8 mouse cellular contexts compared by ENCODE assay signal in the genomic region with DNA sequence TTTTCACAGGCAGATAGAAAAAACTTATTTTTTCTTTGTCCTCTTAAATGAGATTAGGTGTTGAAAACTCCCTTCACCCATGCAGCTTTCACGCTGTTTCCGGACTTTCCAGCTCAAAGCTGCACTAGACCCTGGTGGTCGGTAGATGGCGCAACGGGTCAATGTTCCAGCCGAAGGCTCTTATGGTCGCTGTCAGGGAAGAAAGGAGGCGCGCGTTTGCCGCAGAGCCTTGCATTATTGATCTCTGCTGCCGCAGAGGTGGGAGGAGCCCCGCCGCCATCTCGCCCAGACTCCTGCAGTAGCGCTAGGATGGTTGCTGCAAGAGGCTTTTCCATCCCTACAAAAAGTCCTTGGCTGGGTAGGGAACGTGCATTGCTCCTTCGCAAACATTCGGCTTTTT. TPM values are rescaled to one million over a fixed set of nuclear protein-coding genes. Genes with fewer than 3 reads are reported as not detected.
DNase-seq lines count a peak whose midpoint lies in the region; ATAC-seq and TF ChIP-seq lines count a peak whose summit lies in the region.

No protein-coding gene starts in this region.

- H3K4me2 ChIP-seq in embryonic facial prominence, embryonic 15.5 days (replicated peaks), result peak overlapping the region; percentile 84
- peak overlapping the region; percentile 79 for H3K4me2 ChIP-seq in limb, embryonic 14.5 days (replicated peaks; ENCODE audit: low read depth, low read length, severe bottlenecking)
- H3K4me2 ChIP-seq in midbrain, postnatal 0 days (ENCODE audit: low read depth, low read length, poor library complexity, severe bottlenecking), result peak overlapping the region; percentile 63

- no peaks in the 10 kb centered on the region for H3K27me3 ChIP-seq in embryonic facial prominence, embryonic 15.5 days
- H3K27me3 ChIP-seq in limb, embryonic 14.5 days (ENCODE audit: control insufficient read depth, insufficient read depth, low read length), result no peaks in the 10 kb centered on the region
- no peaks in the 10 kb centered on the region for H3K27me3 ChIP-seq in midbrain, postnatal 0 days (ENCODE audit: insufficient read depth, low read length)

- no peaks in the 10 kb centered on the region for H3K9me3 ChIP-seq in embryonic facial prominence, embryonic 15.5 days (replicated peaks)
- H3K9me3 ChIP-seq in limb, embryonic 14.5 days (ENCODE audit: control insufficient read depth, low read length), result no peaks in the 10 kb centered on the region
- H3K9me3 ChIP-seq in midbrain, postnatal 0 days (ENCODE audit: low read length), result no peaks in the 10 kb centered on the region

- peak; percentile 94 for DNase-seq in 416B (ENCODE audit: low read depth)
- peak; percentile 90 for DNase-seq in heart, adult 8-10 months (ENCODE audit: low spot score)
- peak; percentile 92 for DNase-seq in kidney, adult 9 months
- peak; percentile 94 for DNase-seq in limb, embryonic 14.5 days (ENCODE audit: low spot score)
- peak; percentile 96 for DNase-seq in midbrain, postnatal 0 days (ENCODE audit: low spot score)
- DNase-seq in spleen, postnatal 14 days (ENCODE audit: low spot score in 2 of 2), result peak; percentile 77 to 84

- peak; percentile 95 for TF ChIP-seq CTCF in bone marrow, adult 2 months (IDR thresholded peaks at IDR 0.05; ENCODE audit: control insufficient read depth, insufficient read depth, low read length)
- peak; percentile 99 for TF ChIP-seq CTCF in midbrain, postnatal 0 days (IDR thresholded peaks at IDR 0.05)

- H3K36me3 ChIP-seq in embryonic facial prominence, embryonic 15.5 days, result no peaks in the 10 kb centered on the region
- no peaks in the 10 kb centered on the region for H3K36me3 ChIP-seq in limb, embryonic 14.5 days (ENCODE audit: control insufficient read depth, insufficient read depth, low read length)
- H3K36me3 ChIP-seq in midbrain, postnatal 0 days (ENCODE audit: insufficient read depth, low read length), result no peaks in the 10 kb centered on the region

- H3K9ac ChIP-seq in embryonic facial prominence, embryonic 15.5 days, result 0 out of 2 replicates have a peak overlapping the region, but pooled peaks have one; percentile 12
- peak overlapping the region; percentile 25; the same call in 1 of the 2 replicates for H3K9ac ChIP-seq in limb, embryonic 14.5 days (ENCODE audit: low read depth, low read length, severe bottlenecking)
- H3K9ac ChIP-seq in midbrain, postnatal 0 days (replicated peaks; ENCODE audit: low read length, poor library complexity, severe bottlenecking), result peak overlapping the region; percentile 74

- WGBS in bone marrow, adult 2 months, result under 1% methylated on average over 19 of the region's 19 CpGs
- 1% methylated on average over 19 of the region's 19 CpGs for WGBS in embryonic facial prominence, embryonic 15.5 days
- under 1% methylated on average over 19 of the region's 19 CpGs for WGBS in limb, embryonic 14.5 days
- WGBS in midbrain, postnatal 0 days, result under 1% methylated on average over 19 of the region's 19 CpGs

- H3K4me3 ChIP-seq in bone marrow, adult 2 months (replicated peaks; ENCODE audit: control insufficient read depth, low read depth, low read length), result peak overlapping the region; percentile 70
- peak overlapping the region; percentile 51 for H3K4me3 ChIP-seq in embryonic facial prominence, embryonic 15.5 days (replicated peaks)
- peak overlapping the region; percentile 43 for H3K4me3 ChIP-seq in limb, embryonic 14.5 days (replicated peaks; ENCODE audit: low read length)
- H3K4me3 ChIP-seq in midbrain, postnatal 0 days (ENCODE audit: low read depth, low read length), result peak overlapping the region; percentile 38

- peak; percentile 86 for ATAC-seq in embryonic facial prominence, embryonic 15.5 days (ENCODE audit: insufficient number of reproducible peaks, low FRiP score, low TSS enrichment, low read depth)
- peak; percentile 87 for ATAC-seq in limb, embryonic 14.5 days (ENCODE audit: low FRiP score, low read depth)
- peak; percentile 93 for ATAC-seq in midbrain, postnatal 0 days (ENCODE audit: low FRiP score)

- H3K27ac ChIP-seq in bone marrow, adult 2 months (ENCODE audit: control insufficient read depth, insufficient read depth, low read depth, low read length, poor library complexity), result peak overlapping the region; percentile 77
- peak overlapping the region; percentile 92 for H3K27ac ChIP-seq in embryonic facial prominence, embryonic 15.5 days (replicated peaks)
- H3K27ac ChIP-seq in limb, embryonic 14.5 days (replicated peaks; ENCODE audit: low read depth, low read length), result peak overlapping the region; percentile 70
- H3K27ac ChIP-seq in midbrain, postnatal 0 days (ENCODE audit: low read depth, low read length), result peak overlapping the region; percentile 99

- peak; percentile 43; the same call in 1 of the 2 replicates for TF ChIP-seq POLR2A in bone marrow, adult 2 months (IDR thresholded peaks at IDR 0.05; ENCODE audit: borderline replicate concordance, control insufficient read depth, low read depth, low read length)
- TF ChIP-seq POLR2A in limb, embryonic 14.5 days (IDR thresholded peaks at IDR 0.05; ENCODE audit: borderline replicate concordance, extremely low read depth, insufficient read depth, insufficient read length), result no peak

- H3K4me1 ChIP-seq in bone marrow, adult 2 months (ENCODE audit: control insufficient read depth, insufficient read depth, low read length), result peaks cover 3% of the 10 kb centered on the region; the same call in 1 of the 2 replicates
- H3K4me1 ChIP-seq in embryonic facial prominence, embryonic 15.5 days, result peaks cover 46% of the 10 kb centered on the region
- 0 out of 2 replicates have a peak, but pooled peaks cover 23% of the 10 kb centered on the region for H3K4me1 ChIP-seq in limb, embryonic 14.5 days (ENCODE audit: control insufficient read depth, insufficient read depth, low read length)
- peaks cover 9% of the 10 kb centered on the region for H3K4me1 ChIP-seq in midbrain, postnatal 0 days (ENCODE audit: insufficient read depth, low read length)

RNA-seq across cellular contexts. Expression of a gene that starts 7.5 kb away (rescaled TPM):
- not detected in 2 replicates for polyA plus RNA-seq in bone marrow, adult 2 months (2011; ENCODE audit: insufficient read depth, insufficient read length, low replicate concordance, missing spikeins)
- 0.61 and 0.62 TPM in 2 replicates for polyA plus RNA-seq in embryonic facial prominence, embryonic 15.5 days (2015; fragmentation: Nextera tagmentation; extraction: Ambion mirVana)
- not detected for total RNA-seq in heart, adult 8-10 months (2022)
- polyA plus RNA-seq in limb, embryonic 14.5 days (2012; rRNA removed), result 2.0 and 2.5 TPM in 2 replicates
- 0.90 and 1.3 TPM in 2 replicates for polyA plus RNA-seq in limb, embryonic 14.5 days (2014; fragmentation: Nextera tagmentation; extraction: Ambion mirVana)
- 0.38 and 0.93 TPM in 2 replicates for total RNA-seq in midbrain, postnatal 0 days (2014; rRNA removed)
- polyA plus RNA-seq in midbrain, postnatal 0 days (2015; fragmentation: Nextera tagmentation; extraction: Ambion mirVana), result 0.32 and 0.37 TPM in 2 replicates

RNA-seq across cellular contexts. Expression of a gene that starts 37.4 kb away (rescaled TPM):
- polyA plus RNA-seq in bone marrow, adult 2 months (2011; ENCODE audit: insufficient read depth, insufficient read length, low replicate concordance, missing spikeins), result 2.2 and 3.7 TPM in 2 replicates
- polyA plus RNA-seq in embryonic facial prominence, embryonic 15.5 days (2015; fragmentation: Nextera tagmentation; extraction: Ambion mirVana), result 14.3 and 15.6 TPM in 2 replicates
- total RNA-seq in heart, adult 8-10 months (2022), result 1 to 10 TPM in 2 of 4 experiments, under 1 TPM in 2; 0.73 to 1.3 (median 0.96) TPM
- polyA plus RNA-seq in limb, embryonic 14.5 days (2012; rRNA removed), result 21.1 and 22.8 TPM in 2 replicates
- polyA plus RNA-seq in limb, embryonic 14.5 days (2014; fragmentation: Nextera tagmentation; extraction: Ambion mirVana), result 15.6 and 18.0 TPM in 2 replicates
- total RNA-seq in midbrain, postnatal 0 days (2014; rRNA removed), result 7.6 and 8.6 TPM in 2 replicates
- 2.4 and 3.6 TPM in 2 replicates for polyA plus RNA-seq in midbrain, postnatal 0 days (2015; fragmentation: Nextera tagmentation; extraction: Ambion mirVana)

RNA-seq across cellular contexts. Expression of a gene that starts 37.4 kb away (rescaled TPM):
- polyA plus RNA-seq in bone marrow, adult 2 months (2011; ENCODE audit: insufficient read depth, insufficient read length, low replicate concordance, missing spikeins), result not detected in 2 replicates
- 14.4 and 15.3 TPM in 2 replicates for polyA plus RNA-seq in embryonic facial prominence, embryonic 15.5 days (2015; fragmentation: Nextera tagmentation; extraction: Ambion mirVana)
- 10 to 100 TPM in 2 of 4 experiments, 1 to 10 TPM in 2; 6.2 to 10.7 (median 9.3) TPM for total RNA-seq in heart, adult 8-10 months (2022)
- 7.6 and 7.9 TPM in 2 replicates for polyA plus RNA-seq in limb, embryonic 14.5 days (2012; rRNA removed)
- 10.9 and 13.0 TPM in 2 replicates for polyA plus RNA-seq in limb, embryonic 14.5 days (2014; fragmentation: Nextera tagmentation; extraction: Ambion mirVana)
- total RNA-seq in midbrain, postnatal 0 days (2014; rRNA removed), result 15.3 and 33.0 TPM in 2 replicates
- 44.4 and 44.6 TPM in 2 replicates for polyA plus RNA-seq in midbrain, postnatal 0 days (2015; fragmentation: Nextera tagmentation; extraction: Ambion mirVana)

Comparison
In these comparisons a context has a peak if more than half of its experiments do, and no peak if none do; other contexts are left out.
1. Peak in every context shown above with its lines: DNase-seq, ATAC-seq, H3K4me3 ChIP-seq and H3K27ac ChIP-seq.
2. H3K9ac ChIP-seq: peak in every context shown above with its lines; median percentile 74 in midbrain, postnatal 0 days; 25 in limb, embryonic 14.5 days; 12 in embryonic facial prominence, embryonic 15.5 days.